Mouse (Mus musculus): ENCODE measurements around the gene Ccdc85c.

GRCm38 (mm10) chr12:108221712-108222111 is 53.5 kb downstream of the Ccdc85c start:
- TF ChIP-seq CTCF (IDR thresholded peaks at IDR 0.05; ENCODE audit: low read depth) (no peak), EP300 (optimal IDR thresholded peaks at IDR 0.05) (no peak)

Data from stomach, postnatal 0 days (tissue).